Mouse (Mus musculus): Measurements from ENCODE around the gene Calhm1.
A peak's percentile ranks its signal among the peaks of the same experiment; 100 is the strongest.
"Not testable (repeated sequence)": the region's sequence is repeated elsewhere in the genome, so short reads cannot be mapped to it uniquely, and the experiment has no call there.

The Calhm1 gene

DNA sequence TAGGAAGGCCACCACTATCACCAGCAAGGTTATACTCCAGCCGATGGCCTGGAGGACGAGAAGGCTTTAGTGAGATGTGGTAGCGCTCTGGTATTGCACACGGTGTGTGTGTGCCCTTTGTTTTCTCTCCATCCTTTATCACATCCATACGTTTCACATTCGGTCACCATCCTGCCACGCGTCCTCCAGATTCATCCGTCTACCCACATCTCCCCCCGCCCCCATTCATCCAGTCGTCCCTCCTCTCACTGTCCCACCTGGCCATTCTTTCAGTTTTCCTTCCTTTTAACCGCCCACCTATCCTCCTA is 8.0 kb upstream of the Calhm1 start:
- DNase-seq, result no peak

DNA sequence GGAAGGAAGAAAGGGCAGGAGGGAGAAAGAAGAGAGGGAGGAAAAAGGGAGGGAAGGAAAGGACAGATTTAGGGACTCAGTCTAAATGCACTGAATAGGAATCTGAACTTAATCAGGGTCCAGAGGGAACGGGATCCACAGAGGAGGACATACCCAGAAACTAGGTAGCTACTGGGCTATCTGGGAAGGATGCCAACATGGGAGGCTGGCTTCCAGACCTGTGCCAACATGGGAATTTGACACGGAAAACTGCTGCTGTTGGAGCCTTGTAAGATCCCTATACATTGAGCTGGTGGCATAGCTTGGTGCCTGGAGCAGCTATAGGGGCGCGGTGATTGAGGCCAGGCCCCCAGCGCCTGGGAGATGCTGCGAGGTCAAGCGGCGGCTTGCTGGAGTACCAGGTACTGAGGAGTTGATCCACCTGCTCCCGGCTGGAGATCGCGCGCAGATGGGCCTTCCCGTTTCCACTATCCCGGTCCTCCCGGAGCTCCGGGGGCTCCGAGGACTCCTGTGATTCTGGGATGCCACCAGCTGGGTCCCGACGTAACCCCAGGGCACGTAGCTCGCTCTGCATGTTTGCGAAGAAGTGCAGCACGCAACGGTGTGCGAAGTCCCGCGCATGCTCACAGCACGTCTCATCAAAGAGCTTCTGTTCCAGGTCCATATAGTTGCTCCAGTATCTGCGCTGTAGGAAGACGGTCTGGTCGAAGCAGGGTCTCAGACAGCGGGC is 7.4 kb upstream of the Calhm1 start:
- DNase-seq, result peak; percentile 41 to 44

DNA sequence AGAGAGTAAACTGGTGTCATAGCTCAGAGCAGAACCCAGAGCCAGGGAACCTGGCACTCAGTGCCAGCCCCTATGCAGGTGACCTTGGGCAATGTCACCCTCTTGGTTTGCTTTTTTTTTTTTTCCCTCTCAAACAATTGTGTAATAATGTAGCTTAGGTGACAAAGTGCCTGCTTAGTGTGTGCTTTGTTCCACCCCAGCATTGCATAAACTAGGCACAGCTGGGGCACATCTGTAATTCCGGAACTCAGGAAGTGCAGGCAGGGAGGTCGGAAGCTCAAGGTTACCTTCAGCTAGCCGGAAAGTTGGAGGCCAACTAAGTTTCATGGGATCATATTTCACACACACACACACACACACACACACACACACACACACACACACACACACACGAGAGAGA is 5.8 kb upstream of the Calhm1 start:
- DNase-seq, result no peak

DNA sequence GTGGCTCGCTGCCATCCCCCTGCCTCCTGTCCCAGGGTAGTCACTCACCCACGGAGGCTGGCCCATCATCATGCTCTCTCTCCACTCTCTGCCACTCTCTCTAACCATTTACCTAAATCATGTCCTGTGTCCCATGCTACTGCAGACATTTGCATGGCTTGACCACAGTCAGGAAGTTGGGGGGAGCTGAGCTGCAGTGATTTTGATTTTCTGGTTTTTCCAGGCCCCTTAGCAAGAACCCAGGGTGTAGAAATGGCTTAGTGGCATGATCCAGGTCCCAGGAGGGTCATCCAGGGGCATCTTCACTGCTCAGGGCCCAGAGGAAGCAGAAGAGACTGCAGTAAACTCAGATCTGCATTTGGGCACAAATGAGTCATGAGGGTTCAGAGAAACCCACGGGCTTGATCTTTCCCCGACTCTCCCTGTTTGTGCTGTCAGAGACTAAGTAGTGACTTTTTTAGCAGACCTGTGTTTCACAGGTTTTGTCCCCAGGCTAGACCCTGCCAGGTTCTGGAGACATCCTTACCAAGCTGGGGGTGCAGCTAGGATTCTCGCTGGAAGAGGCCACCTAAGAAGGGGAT is 4.3 kb upstream of the Calhm1 start:
- no peak for DNase-seq

DNA sequence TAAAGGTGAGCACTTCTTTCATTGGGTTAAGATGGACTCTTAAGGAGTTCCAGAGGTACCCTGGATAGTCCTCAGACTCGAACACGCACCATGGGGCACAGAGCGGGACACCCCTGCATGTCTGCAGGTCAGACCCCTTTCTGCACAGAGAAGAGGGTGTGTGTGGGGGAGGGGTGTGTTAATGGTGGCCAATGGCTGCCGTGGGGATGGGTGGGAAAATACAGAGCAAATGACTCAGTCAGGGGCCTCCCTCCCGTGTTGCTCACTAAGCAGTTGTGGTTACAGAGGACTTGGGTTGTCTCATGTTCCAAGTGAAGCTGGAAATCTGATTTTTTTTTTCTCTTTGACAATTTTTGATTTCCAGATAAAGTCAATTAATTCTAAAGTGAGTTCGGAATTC is 1.6 kb downstream of the Calhm1 start:
- DNase-seq, result no peak

DNA sequence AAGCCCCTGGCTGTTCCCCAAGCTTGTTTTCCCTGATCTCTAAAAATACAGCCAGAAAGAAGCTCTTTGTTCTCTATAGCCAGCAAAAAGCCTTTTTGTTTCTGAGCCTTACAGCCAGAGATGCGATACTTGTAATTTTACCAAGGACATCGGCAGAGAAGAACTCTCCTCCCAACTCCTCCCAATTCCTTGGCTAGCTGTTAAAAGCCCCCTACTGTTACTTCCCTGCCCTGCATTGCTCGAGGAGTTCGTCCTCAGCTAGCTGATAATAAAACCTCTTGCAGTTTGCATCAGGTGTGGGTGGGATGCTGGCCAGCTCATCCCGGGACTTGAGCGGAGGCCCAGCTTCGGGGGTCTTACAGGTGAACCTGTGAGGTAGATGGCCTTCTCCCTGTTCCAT is 4.4 kb downstream of the Calhm1 start:
- DNase-seq, result not testable (repeated sequence)

DNA sequence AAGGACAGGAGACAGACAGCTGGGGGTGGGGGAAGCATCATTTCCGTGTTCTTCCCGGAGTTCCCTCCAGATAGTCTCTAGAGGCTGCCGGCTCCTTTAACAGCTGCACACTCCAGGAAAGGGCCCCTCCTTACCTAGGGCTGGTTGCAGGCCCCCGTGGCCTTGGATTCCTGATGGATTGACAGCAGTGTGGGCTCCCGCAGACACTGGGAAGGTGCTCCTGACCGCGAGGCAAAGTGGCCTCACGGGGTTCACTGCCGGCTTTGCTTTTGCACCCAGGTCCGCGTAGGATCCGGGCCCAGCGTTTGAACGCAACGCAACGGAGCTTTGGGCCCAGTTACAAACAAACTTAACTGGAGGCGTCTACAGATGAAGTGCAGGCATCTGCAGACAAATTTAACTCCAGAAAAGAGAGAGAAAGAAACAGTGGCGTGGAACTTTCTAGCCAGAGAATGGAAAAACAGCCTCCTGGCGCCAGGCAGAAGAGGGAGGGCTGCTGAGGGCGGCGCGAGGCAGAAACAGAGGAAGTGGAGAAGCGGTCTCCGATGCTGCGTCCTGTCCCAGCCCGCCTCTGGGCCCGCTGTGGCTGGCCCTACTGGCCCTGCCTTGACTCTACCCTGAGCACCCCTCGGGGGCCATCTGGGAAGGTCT is 6.2 kb downstream of the Calhm1 start, which contains the start of gene Calhm2:
Gene Calhm2, minus strand, starts transcription at position 524 of the 651 bp plus-strand sequence.
- peak in 1 of 2 experiments; percentile 7 for DNase-seq

DNA sequence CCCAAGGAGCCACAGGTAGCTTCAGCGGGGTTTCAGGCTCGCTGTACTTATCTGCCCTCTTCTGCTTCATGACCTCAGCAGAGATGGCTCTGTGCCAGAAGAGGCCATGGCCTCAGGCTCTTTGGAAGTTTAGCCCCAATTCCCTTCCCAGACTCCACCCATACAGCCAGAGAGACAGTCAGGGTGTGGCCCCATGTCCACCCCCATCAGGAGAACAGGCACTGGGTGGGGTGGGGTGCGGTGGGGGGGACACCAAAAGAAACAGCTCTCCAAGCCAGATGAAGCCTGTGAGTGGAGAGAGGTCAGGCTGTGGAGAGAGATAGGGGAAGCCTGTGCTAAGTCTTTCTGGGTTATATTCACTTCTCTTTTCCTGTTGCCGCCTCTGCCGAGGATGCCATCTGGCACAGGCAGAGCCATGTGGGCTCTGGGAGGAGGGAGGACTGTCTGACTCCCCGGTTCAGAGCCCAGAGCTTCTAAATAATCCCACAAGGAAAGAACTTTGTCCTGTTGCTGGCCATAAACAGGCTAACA is 6.9 kb downstream of the Calhm1 start:
- peak; percentile 16 to 21 for DNase-seq

DNA sequence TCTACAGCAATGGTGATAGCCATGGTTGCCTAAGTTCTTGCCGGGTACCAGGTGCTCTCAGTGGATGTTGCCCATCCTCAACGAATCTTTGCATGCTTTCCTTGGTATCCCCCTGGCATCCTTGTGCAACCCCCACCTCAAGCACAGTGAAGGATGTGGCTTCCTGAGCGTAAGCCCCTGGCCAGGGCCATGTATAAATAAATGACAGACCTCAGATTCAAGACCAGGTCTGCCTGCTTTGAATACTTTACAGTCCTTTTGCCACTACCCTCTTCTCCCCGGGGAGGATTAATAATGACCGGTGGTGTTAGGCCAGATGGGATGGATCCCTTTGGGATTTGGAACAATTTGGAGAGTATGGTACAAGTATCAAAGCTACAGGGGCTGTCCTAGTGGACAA is 7.9 kb downstream of the Calhm1 start:
- DNase-seq, result no peak

DNA sequence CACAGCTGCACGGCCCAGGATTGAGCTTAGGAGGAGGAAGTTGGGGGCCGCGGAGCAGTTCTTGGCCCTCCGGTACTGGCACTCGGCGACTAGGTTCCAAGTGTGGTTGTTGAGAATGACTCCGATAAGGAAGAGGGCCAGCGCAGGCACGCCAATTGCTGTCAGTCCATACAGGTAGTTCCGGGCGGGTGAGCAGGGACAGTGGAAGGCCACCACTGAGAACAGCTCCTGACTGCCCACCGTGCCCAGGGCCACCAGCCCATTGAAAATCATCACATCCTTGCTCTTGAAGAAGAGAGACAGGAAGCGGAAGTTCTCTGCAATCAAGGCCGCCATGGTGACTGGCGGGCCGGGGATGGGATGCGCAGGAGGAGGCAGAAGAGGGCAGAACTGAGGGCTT is 8.5 kb downstream of the Calhm1 start:
- no peak for DNase-seq

DNA sequence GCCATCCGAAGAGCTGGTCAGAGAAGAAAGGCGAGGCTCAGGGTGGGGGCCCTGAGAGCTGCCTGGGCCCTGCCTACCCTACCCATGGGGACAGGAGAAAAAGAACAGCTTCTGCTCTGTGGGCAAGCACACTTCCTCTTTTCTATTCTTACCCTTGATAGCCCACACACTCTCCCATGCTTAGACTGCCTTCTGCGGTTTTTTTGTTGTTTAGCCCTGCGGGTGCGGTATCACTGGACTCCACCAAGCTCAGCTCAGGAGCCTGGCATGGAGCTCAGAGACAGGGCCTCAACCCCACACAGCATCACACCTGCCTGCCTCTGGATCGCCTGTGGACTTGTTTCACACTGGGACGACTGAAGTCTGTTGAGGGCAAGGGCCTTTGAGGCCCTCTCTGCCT is 10.9 kb downstream of the Calhm1 start:
- DNase-seq, result no peak

DNA sequence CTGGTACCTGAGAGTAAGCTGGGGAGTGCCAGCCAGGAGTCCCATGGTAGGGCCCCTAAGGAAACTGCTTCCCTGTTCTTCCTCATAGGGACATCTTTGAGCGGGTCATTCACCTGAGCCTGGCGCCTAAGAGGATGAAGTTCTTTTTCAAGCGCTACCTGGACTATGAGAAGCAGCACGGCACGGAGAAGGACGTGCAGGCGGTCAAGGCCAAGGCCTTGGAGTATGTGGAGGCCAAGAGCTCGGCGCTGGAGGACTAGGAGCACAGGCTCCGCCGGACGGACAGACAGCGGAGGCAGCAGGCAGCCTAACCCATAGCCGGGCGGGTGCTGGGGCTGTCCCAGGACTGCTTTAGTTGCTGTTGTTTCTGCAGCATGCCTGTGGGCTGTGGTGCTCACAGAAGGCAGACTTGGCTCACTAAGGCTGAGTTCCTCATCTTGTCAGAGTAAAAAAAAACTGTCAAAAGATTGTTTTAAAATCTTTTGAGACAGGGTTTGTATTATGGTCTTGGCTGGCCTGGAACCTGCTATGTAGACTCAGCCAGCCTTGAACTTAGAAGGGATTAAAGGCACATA is 13.4 kb downstream of the Calhm1 start:
- DNase-seq, result no peak

DNA sequence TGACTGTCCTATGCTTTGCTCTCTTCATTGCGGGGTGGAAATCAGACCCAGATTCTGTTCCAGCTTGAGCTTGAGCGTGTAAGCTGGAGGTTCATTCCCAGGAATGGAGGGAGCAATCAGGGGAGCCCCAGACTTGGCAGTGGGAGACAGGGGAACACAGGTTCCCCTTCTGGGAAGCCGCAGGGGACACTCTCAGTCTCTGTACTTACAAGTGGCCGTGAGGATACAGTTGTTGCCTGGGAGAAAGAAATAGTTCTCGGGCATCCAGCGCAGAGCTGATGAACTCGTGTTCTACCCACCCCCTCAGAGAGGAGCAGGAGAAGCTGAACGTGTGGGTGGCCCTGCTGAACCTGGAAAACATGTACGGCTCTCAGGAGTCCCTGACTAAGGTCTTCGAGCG is 15.2 kb downstream of the Calhm1 start:
- DNase-seq, result no peak

DNA sequence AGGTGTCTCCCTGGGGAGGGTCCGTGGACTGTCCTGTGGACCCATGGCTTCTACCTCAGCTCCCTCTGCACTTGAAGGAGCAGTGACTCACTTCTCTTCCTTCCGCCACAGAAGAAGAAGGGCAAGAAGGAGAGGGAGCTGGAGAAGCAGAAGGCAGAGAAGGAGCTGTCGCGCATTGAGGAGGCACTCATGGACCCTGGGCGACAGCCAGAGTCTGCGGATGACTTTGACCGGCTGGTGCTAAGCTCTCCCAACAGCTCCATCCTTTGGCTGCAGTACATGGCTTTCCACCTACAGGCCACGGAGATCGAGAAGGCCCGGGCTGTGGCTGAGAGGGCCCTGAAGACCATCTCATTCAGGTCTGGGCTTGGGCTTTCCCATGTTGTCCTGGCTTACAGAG is 15.9 kb downstream of the Calhm1 start:
- DNase-seq, result no peak

DNA sequence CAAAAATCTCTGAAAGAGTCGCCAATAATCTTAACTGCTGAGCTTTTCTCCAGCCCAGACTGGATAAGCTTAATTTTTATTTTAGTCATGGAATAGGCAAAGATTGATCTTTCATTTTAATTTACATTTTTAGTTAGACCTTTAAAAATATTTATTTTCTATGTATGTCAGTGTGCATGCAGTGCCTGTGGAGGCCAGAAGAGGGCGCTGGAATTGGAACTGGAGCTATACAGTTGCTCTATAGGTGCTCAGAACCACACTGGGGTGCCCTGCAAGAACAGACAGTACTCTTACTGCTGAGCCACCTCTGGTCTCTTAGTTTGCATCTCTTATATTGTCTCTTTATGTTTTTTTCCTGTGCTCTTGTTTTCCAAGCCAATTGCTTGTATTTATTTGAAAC is 21.3 kb downstream of the Calhm1 start:
- DNase-seq, result peak; percentile 10 to 33

DNA sequence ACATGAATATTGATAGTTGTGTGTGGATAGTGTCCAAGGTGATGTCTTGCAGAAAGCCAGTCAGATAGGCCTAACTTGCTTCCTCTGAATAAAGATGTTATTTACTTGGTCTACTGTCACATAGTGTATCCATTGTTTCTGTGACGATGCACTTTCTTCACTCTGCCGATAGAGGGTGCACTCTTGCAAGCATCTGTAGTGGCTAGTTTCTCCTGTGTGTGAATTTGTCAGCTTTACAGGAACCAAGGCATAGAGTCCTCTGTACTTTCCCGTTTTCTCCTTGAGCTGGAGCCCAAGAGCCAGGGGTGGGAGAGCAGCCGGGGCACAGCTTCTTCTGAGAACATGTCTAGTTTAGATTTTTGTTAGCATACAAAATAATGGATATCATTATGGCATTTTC is 23.0 kb downstream of the Calhm1 start:
- peak in 1 of 2 experiments; percentile 9 for DNase-seq

DNA sequence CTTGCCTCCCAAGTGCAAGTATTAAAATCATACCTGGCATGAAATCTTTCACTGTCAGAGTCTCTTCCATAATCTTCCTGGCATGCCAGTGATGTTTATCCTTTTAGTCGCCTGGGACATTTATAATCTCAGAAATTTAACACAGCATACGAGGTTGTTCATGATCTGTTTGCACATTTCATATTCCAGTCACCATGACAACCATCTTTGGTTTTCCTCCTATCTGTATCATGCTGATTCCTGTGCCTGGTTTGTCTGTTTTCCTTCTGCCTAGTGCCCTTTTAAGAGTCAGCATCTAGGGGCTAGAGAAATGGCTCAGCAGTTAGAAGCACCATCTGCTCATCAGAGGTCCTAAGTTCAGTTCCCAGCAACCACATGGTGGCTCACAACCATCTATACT is 25.4 kb downstream of the Calhm1 start:
- no peak for DNase-seq

DNA sequence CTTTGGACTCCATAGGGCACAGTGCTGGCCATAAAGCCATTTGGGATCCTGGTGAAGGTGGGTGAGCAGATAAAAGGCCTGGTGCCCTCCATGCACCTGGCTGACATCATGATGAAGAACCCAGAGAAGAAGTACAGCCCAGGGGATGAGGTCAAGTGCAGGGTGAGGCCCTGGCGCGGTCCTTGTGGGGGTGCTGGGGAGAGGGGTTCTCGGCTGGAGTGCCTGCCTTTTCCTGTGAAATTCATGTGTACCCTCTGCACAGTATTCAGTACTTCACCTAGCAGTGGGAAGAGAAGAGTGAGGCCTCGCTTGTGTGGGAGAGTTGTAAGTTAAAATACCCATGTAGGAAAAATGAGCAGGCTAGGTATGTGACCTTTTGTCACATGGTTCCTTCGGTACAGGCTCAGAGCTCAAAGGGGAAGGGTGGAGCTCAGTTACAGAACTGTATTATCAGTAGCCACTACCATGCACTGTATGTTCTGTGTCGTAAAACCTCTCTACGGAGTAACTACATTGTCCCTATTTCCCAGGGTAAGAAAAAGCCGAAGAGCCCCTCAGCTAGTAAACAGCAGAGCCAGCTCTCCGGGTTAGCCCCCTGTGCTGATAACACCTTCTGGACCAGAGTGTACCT is 39.3 kb downstream of the Calhm1 start:
- DNase-seq, result no peak

DNA sequence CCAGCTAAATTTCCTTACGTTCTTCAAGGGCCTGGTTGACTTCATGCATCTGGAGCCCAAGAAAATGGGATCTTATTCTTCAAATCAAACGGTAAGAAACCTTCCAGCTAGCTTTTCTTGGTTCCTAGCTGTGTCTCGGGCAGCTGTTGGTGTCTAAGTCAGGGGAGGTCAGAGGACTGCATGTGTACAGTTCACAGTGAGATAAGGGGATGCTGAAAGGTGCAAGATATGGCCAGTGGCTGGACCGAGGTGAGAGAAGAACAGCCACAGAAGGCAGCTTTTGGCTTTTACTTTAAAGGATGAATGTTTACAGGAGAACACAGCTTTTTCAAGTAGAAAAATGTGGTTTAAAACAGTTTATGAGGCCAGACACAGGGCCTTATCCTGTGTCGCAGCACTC is 43.0 kb downstream of the Calhm1 start:
- DNase-seq, result no peak

Data from cerebellum, postnatal 36 days (tissue).